Mouse (Mus musculus) liver, adult 2 months (tissue): ENCODE results near the gene Crxos.

Source experiments
- CTCF ChIP-seq: fragments of 200-500 bp; IDR thresholded peaks from 2 replicates; pipeline ENCODE4 v1.5.1; 2011; ENCODE audit warnings: low read depth, low read length, control low read depth
- POLR2A ChIP-seq: fragments of 200-500 bp; IDR thresholded peaks from 2 replicates; pipeline ENCODE4 v1.6.1; 2011; ENCODE audit warnings: low read length, control low read depth; ENCODE audit not compliant: insufficient read depth; ENCODE audit errors: extremely low read depth

DNA sequence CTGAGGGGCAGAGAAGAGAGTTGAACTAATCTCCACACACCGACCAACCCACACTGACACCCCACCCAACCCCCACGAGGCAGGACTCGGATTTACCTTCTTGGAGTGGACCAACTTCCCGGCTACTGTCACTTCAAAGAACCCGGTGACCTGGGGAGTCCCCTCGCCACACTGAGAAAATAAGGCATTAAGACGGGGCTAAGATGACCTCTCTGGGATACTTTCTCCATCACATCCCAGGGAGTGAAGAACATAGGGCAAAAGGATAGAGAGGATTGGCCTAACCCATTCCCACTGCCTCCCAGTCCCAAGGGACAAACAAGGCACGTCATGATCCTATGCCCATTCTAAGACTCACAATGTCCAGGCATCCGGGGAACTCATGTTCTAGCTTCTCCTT, 37.5 kb downstream of the Crxos start:
- TF ChIP-seq CTCF (no peak), POLR2A (no peak)
